Mouse (Mus musculus) limb, embryonic 14.5 days (tissue): ENCODE measurements around the gene 1700013G24Rik. TPM values are rescaled to one million over a fixed set of nuclear protein-coding genes. Genes with fewer than 3 reads are reported as not detected.
A peak's percentile ranks its signal among the peaks of the same experiment; 100 is the strongest.

Experiments used
- ATAC-seq: fragments of 200-750 bp; cut with Nextera tagmentation; 2 replicates; pipeline ENCODE4 v1.8.0; 2017; ENCODE audit warnings: low read depth, moderate number of reproducible peaks, moderate TSS enrichment; ENCODE audit not compliant: low FRiP score
- DNase-seq: peaks from one replicate; pipeline ENCODE4 v3.0.0-alpha.2; 2015; ENCODE audit warnings: low spot score
- H3K27ac ChIP-seq: fragments of 300-500 bp; sonication (generic); replicated peaks from 2 replicates; pipeline ENCODE4 v1.5.1; 2014; ENCODE audit warnings: low read depth, mild to moderate bottlenecking, low read length, moderate library complexity, mixed read lengths
- H3K27me3 ChIP-seq: fragments of 300-500 bp; sonication (generic); 2 replicates; pipeline ENCODE4 v1.6.1; 2014; ENCODE audit warnings: low read length, mixed read lengths; ENCODE audit not compliant: control insufficient read depth, insufficient read depth
- H3K36me3 ChIP-seq: fragments of 300-500 bp; sonication (generic); 2 replicates; pipeline ENCODE4 v1.6.1; 2014; ENCODE audit warnings: mild to moderate bottlenecking, low read length, moderate library complexity, mixed read lengths; ENCODE audit not compliant: control insufficient read depth, insufficient read depth
- H3K4me1 ChIP-seq: fragments of 300-500 bp; sonication (generic); 2 replicates; pipeline ENCODE4 v1.6.1; 2014; ENCODE audit warnings: antibody characterized with exemption, low read length, mixed read lengths; ENCODE audit not compliant: control insufficient read depth, insufficient read depth
- H3K4me2 ChIP-seq: fragments of 300-500 bp; sonication (generic); replicated peaks from 2 replicates; pipeline ENCODE4 v1.6.1; 2014; ENCODE audit warnings: low read depth, mild to moderate bottlenecking, low read length, moderate library complexity; ENCODE audit not compliant: severe bottlenecking
- H3K4me3 ChIP-seq: fragments of 300-500 bp; sonication (generic); replicated peaks from 2 replicates; pipeline ENCODE4 v1.5.1; 2014; ENCODE audit warnings: low read length
- H3K9ac ChIP-seq: fragments of 300-500 bp; sonication (generic); 2 replicates; pipeline ENCODE4 v1.6.1; 2014; ENCODE audit warnings: mild to moderate bottlenecking, low read depth, low read length, moderate library complexity; ENCODE audit not compliant: severe bottlenecking
- H3K9me3 ChIP-seq: fragments of 300-500 bp; sonication (generic); 2 replicates; pipeline ENCODE4 v1.6.1; 2016; ENCODE audit warnings: low read length; ENCODE audit not compliant: control insufficient read depth
- POLR2A ChIP-seq: fragments of 200-500 bp; IDR thresholded peaks from 2 replicates; pipeline ENCODE4 v1.8.0; 2012; ENCODE audit warnings: inconsistent platforms, mild to moderate bottlenecking, moderate library complexity, borderline replicate concordance; ENCODE audit not compliant: insufficient read depth, insufficient read length; ENCODE audit errors: extremely low read depth
- WGBS: fragments of 180-500 bp; shearing (Covaris S2); extraction: QIAGEN DNeasy Blood & Tissue Kit; methylation state at CpG from one replicate; pipeline ENCODE4 v1.1.7; 2014; 5-methylcytosine and 5-hydroxymethylcytosine counted together
- polyA plus RNA-seq, 2 experiments: library from polyadenylated mRNA; depleted of rRNA in 1 of 2; stranded (reverse) in 1 of 2; unstranded in 1 of 2; fragments of >200 nt; fragmentation: Nextera tagmentation in 1 of 2; extraction: Ambion mirVana in 1 of 2; gene quantifications; 2 replicates each; pipeline versions ENCODE4 v1.2.1 to v1.2.3; 2012 to 2014

1700013G24Rik gene
- polyA plus RNA-seq, 2 experiments, result 0.23 to 0.30 TPM

GRCm38 (mm10) chr4:137502801-137503200 lies 49.7 kb downstream of the 1700013G24Rik start:
- no peak overlapping the region for H3K4me3 ChIP-seq
- TF ChIP-seq POLR2A, result no peak
- peak overlapping the region; percentile 61; the same call in 1 of the 2 replicates for H3K27ac ChIP-seq
- no peak overlapping the region for H3K4me2 ChIP-seq
- peaks cover 53% of the 10 kb centered on the region for H3K36me3 ChIP-seq
- WGBS, result 92% methylated on average over 7 of the region's 7 CpGs
- H3K4me1 ChIP-seq, result peaks cover 15% of the 10 kb centered on the region
- ATAC-seq, result no peak
- H3K9me3 ChIP-seq, result no peaks in the 10 kb centered on the region
- H3K9ac ChIP-seq, result no peak overlapping the region
- DNase-seq, result no peak
- no peaks in the 10 kb centered on the region for H3K27me3 ChIP-seq

GRCm38 (mm10) chr4:137503509-137503971 lies 50.5 kb downstream of the 1700013G24Rik start:
- H3K36me3 ChIP-seq, result peaks cover 60% of the 10 kb centered on the region
- H3K4me2 ChIP-seq, result no peak overlapping the region
- no peaks in the 10 kb centered on the region for H3K27me3 ChIP-seq
- H3K9me3 ChIP-seq, result no peaks in the 10 kb centered on the region
- H3K4me1 ChIP-seq, result peaks cover 8% of the 10 kb centered on the region
- ATAC-seq, result peak; percentile 35; the same call in 1 of the 2 replicates
- TF ChIP-seq POLR2A, result no peak
- H3K9ac ChIP-seq, result no peak overlapping the region
- DNase-seq, result no peak
- H3K4me3 ChIP-seq, result no peak overlapping the region
- H3K27ac ChIP-seq, result peak overlapping the region; percentile 61
- 77% methylated on average over 6 of the region's 6 CpGs for WGBS

Other genes with a start within 250 kb of the 1700013G24Rik start
- gene Wnt4, start 175.8 kb upstream of the 1700013G24Rik start, polyA plus RNA-seq (2012; rRNA removed), result 15.4 and 16.0 TPM in 2 replicates
- 16.0 and 23.0 TPM in 2 replicates for gene Wnt4, start 175.8 kb upstream of the 1700013G24Rik start, polyA plus RNA-seq (2014; fragmentation: Nextera tagmentation; extraction: Ambion mirVana)
- gene Cdc42, start 95.6 kb upstream of the 1700013G24Rik start, polyA plus RNA-seq (2012; rRNA removed), result 300 and 342 TPM in 2 replicates
- gene Cdc42, start 95.6 kb upstream of the 1700013G24Rik start, polyA plus RNA-seq (2014; fragmentation: Nextera tagmentation; extraction: Ambion mirVana), result 720 and 741 TPM in 2 replicates
- not detected in 2 replicates for gene Cela3a, start 43.5 kb upstream of the 1700013G24Rik start, polyA plus RNA-seq (2012; rRNA removed)
- gene Cela3a, start 43.5 kb upstream of the 1700013G24Rik start, polyA plus RNA-seq (2014; fragmentation: Nextera tagmentation; extraction: Ambion mirVana), result not detected in 2 replicates
- gene Cela3b, start 22.7 kb upstream of the 1700013G24Rik start, polyA plus RNA-seq (2012; rRNA removed), result 0.29 and 0.55 TPM in 2 replicates
- gene Cela3b, start 22.7 kb upstream of the 1700013G24Rik start, polyA plus RNA-seq (2014; fragmentation: Nextera tagmentation; extraction: Ambion mirVana), result 0.28 TPM in 1 of 2 replicates, not detected in the other
- gene Hspg2, start 15.5 kb downstream of the 1700013G24Rik start, polyA plus RNA-seq (2012; rRNA removed), result 97.4 and 126 TPM in 2 replicates
- 65.6 and 68.4 TPM in 2 replicates for gene Hspg2, start 15.5 kb downstream of the 1700013G24Rik start, polyA plus RNA-seq (2014; fragmentation: Nextera tagmentation; extraction: Ambion mirVana)
- not detected in 2 replicates for gene Ldlrad2, start 121.3 kb downstream of the 1700013G24Rik start, polyA plus RNA-seq (2012; rRNA removed)
- gene Ldlrad2, start 121.3 kb downstream of the 1700013G24Rik start, polyA plus RNA-seq (2014; fragmentation: Nextera tagmentation; extraction: Ambion mirVana), result not detected in 2 replicates
- 124 and 146 TPM in 2 replicates for gene Usp48, start 140.5 kb downstream of the 1700013G24Rik start, polyA plus RNA-seq (2012; rRNA removed)
- gene Usp48, start 140.5 kb downstream of the 1700013G24Rik start, polyA plus RNA-seq (2014; fragmentation: Nextera tagmentation; extraction: Ambion mirVana), result 69.3 and 77.6 TPM in 2 replicates
- 35.2 and 43.2 TPM in 2 replicates for gene Rap1gap, start 211.4 kb downstream of the 1700013G24Rik start, polyA plus RNA-seq (2012; rRNA removed)
- gene Rap1gap, start 211.4 kb downstream of the 1700013G24Rik start, polyA plus RNA-seq (2014; fragmentation: Nextera tagmentation; extraction: Ambion mirVana), result 11.9 and 12.5 TPM in 2 replicates